Mouse (Mus musculus): ENCODE measurements around the gene Gabpb2. TPM values are rescaled to one million over a fixed set of nuclear protein-coding genes. Genes with fewer than 3 reads are reported as not detected.
A peak's percentile ranks its signal among the peaks of the same experiment; 100 is the strongest.

The Gabpb2 gene
- polyA plus RNA-seq, 1 experiment from 2014 or later: 4.3 TPM

- Histone ChIP-seq H3K4me3 (ENCODE audit: low read depth, low read length) (peak overlapping the region; percentile 21), H3K4me1 (ENCODE audit: control insufficient read depth, insufficient read depth, low read length) (peaks cover 7% of the 10 kb centered on the region; the same call in 1 of the 2 replicates), H3K27ac (ENCODE audit: low read depth, low read length) (no peak overlapping the region), H3K9ac (ENCODE audit: low read length) (peak overlapping the region; percentile 29; the same call in 1 of the 2 replicates), H3K9me3 (replicated peaks; ENCODE audit: control insufficient read depth, low read length) (no peaks in the 10 kb centered on the region), H3K36me3 (ENCODE audit: control insufficient read depth, insufficient read depth, low read length) (peaks cover 56% of the 10 kb centered on the region), H3K27me3 (replicated peaks; ENCODE audit: control insufficient read depth, insufficient read depth, low read length) (peaks cover 42% of the 10 kb centered on the region), H3K4me2 (ENCODE audit: low read length) (peak overlapping the region; percentile 42)
- 3% methylated on average over 57 of the region's 58 CpGs for WGBS
- DNase-seq (ENCODE audit: low spot score) (peak; percentile 16), ATAC-seq (peak; percentile 40)
Observed at GRCm38 (mm10) chr3:95173256-95173949, 44.3 kb downstream of the Gabpb2 start.

GRCm38 (mm10) chr3:95172526-95173255, 45.0 kb downstream of the Gabpb2 start:
- Histone ChIP-seq H3K9me3 (replicated peaks; ENCODE audit: control insufficient read depth, low read length) (no peaks in the 10 kb centered on the region), H3K27me3 (replicated peaks; ENCODE audit: control insufficient read depth, insufficient read depth, low read length) (peaks cover 42% of the 10 kb centered on the region), H3K4me1 (ENCODE audit: control insufficient read depth, insufficient read depth, low read length) (peaks cover 7% of the 10 kb centered on the region; the same call in 1 of the 2 replicates), H3K4me3 (ENCODE audit: low read depth, low read length) (no peak overlapping the region), H3K9ac (ENCODE audit: low read length) (no peak overlapping the region; the same call in 1 of the 2 replicates), H3K27ac (ENCODE audit: low read depth, low read length) (no peak overlapping the region), H3K36me3 (ENCODE audit: control insufficient read depth, insufficient read depth, low read length) (peaks cover 63% of the 10 kb centered on the region), H3K4me2 (ENCODE audit: low read length) (no peak overlapping the region)
- WGBS: 15% methylated on average over 83 of the region's 84 CpGs
- ATAC-seq (peak; percentile 16), DNase-seq (ENCODE audit: low spot score) (no peak)

- Histone ChIP-seq H3K27me3 (replicated peaks; ENCODE audit: control insufficient read depth, insufficient read depth, low read length) (peaks cover 42% of the 10 kb centered on the region), H3K4me3 (ENCODE audit: low read depth, low read length) (no peak overlapping the region), H3K9ac (ENCODE audit: low read length) (no peak overlapping the region), H3K4me2 (ENCODE audit: low read length) (no peak overlapping the region), H3K27ac (ENCODE audit: low read depth, low read length) (no peak overlapping the region), H3K9me3 (replicated peaks; ENCODE audit: control insufficient read depth, low read length) (no peaks in the 10 kb centered on the region), H3K36me3 (ENCODE audit: control insufficient read depth, insufficient read depth, low read length) (peaks cover 79% of the 10 kb centered on the region), H3K4me1 (ENCODE audit: control insufficient read depth, insufficient read depth, low read length) (peaks cover 7% of the 10 kb centered on the region; the same call in 1 of the 2 replicates)
- WGBS: 91% methylated on average over 6 of the region's 6 CpGs
- ATAC-seq: no peak
- DNase-seq (ENCODE audit: low spot score): no peak
Observed at GRCm38 (mm10) chr3:95171105-95171504, 46.6 kb downstream of the Gabpb2 start.

- Histone ChIP-seq H3K4me3 (ENCODE audit: low read depth, low read length) (no peak overlapping the region), H3K9ac (ENCODE audit: low read length) (no peak overlapping the region), H3K4me2 (ENCODE audit: low read length) (no peak overlapping the region), H3K9me3 (replicated peaks; ENCODE audit: control insufficient read depth, low read length) (no peaks in the 10 kb centered on the region), H3K27me3 (replicated peaks; ENCODE audit: control insufficient read depth, insufficient read depth, low read length) (peaks cover 42% of the 10 kb centered on the region), H3K4me1 (ENCODE audit: control insufficient read depth, insufficient read depth, low read length) (peaks cover 7% of the 10 kb centered on the region; the same call in 1 of the 2 replicates), H3K27ac (ENCODE audit: low read depth, low read length) (no peak overlapping the region), H3K36me3 (ENCODE audit: control insufficient read depth, insufficient read depth, low read length) (peaks cover 90% of the 10 kb centered on the region)
- DNase-seq (ENCODE audit: low spot score): no peak
- 84% methylated on average over 10 of the region's 10 CpGs for WGBS
- ATAC-seq: no peak
Observed at GRCm38 (mm10) chr3:95169996-95170395, 47.7 kb downstream of the Gabpb2 start.

- WGBS: 83% methylated on average over 5 of the region's 5 CpGs
- peaks cover 56% of the 10 kb centered on the region for H3K36me3 ChIP-seq (ENCODE audit: control insufficient read depth, insufficient read depth, low read length)
Observed at GRCm38 (mm10) chr3:95164840-95165239, 52.9 kb downstream of the Gabpb2 start.

GRCm38 (mm10) chr3:95164256-95164550, 53.5 kb downstream of the Gabpb2 start:
- H3K4me1 ChIP-seq (ENCODE audit: control insufficient read depth, insufficient read depth, low read length): peaks cover 24% of the 10 kb centered on the region
- no peak overlapping the region for H3K27ac ChIP-seq (ENCODE audit: low read depth, low read length)
- no peaks in the 10 kb centered on the region for H3K9me3 ChIP-seq (replicated peaks; ENCODE audit: control insufficient read depth, low read length)
- DNase-seq (ENCODE audit: low spot score) (no peak), ATAC-seq (no peak)
- H3K36me3 ChIP-seq (ENCODE audit: control insufficient read depth, insufficient read depth, low read length): peaks cover 49% of the 10 kb centered on the region
- H3K27me3 ChIP-seq (replicated peaks; ENCODE audit: control insufficient read depth, insufficient read depth, low read length): no peaks in the 10 kb centered on the region
- H3K9ac ChIP-seq (ENCODE audit: low read length): no peak overlapping the region
- WGBS: 93% methylated on average over 5 of the region's 5 CpGs
- no peak overlapping the region for H3K4me3 ChIP-seq (ENCODE audit: low read depth, low read length)
- H3K4me2 ChIP-seq (ENCODE audit: low read length): peak overlapping the region; percentile 77; the same call in 1 of the 2 replicates

More at GRCm38 (mm10) chr3:95164840-95165239, 52.9 kb downstream of the Gabpb2 start:
- no peak overlapping the region for H3K4me2 ChIP-seq (ENCODE audit: low read length)
- no peak overlapping the region for H3K9ac ChIP-seq (ENCODE audit: low read length)
- H3K4me1 ChIP-seq (ENCODE audit: control insufficient read depth, insufficient read depth, low read length): peaks cover 21% of the 10 kb centered on the region
- H3K4me3 ChIP-seq (ENCODE audit: low read depth, low read length): no peak overlapping the region
- no peak for DNase-seq (ENCODE audit: low spot score)
- peaks cover under 1% of the 10 kb centered on the region; the same call in 1 of the 2 replicates for H3K27me3 ChIP-seq (replicated peaks; ENCODE audit: control insufficient read depth, insufficient read depth, low read length)
- no peak for ATAC-seq
- H3K27ac ChIP-seq (ENCODE audit: low read depth, low read length): no peak overlapping the region
- H3K9me3 ChIP-seq (replicated peaks; ENCODE audit: control insufficient read depth, low read length): no peaks in the 10 kb centered on the region

- H3K27ac ChIP-seq (ENCODE audit: low read depth, low read length): no peak overlapping the region
- H3K27me3 ChIP-seq (replicated peaks; ENCODE audit: control insufficient read depth, insufficient read depth, low read length): no peaks in the 10 kb centered on the region
- peaks cover 44% of the 10 kb centered on the region for H3K36me3 ChIP-seq (ENCODE audit: control insufficient read depth, insufficient read depth, low read length)
- WGBS: 64% methylated on average over 11 of the region's 11 CpGs
- H3K4me1 ChIP-seq (ENCODE audit: control insufficient read depth, insufficient read depth, low read length): peaks cover 24% of the 10 kb centered on the region
- H3K4me3 ChIP-seq (ENCODE audit: low read depth, low read length): 0 out of 2 replicates have a peak overlapping the region, but pooled peaks have one; percentile 85
- DNase-seq (ENCODE audit: low spot score) (no peak), ATAC-seq (no peak)
- H3K9me3 ChIP-seq (replicated peaks; ENCODE audit: control insufficient read depth, low read length): no peaks in the 10 kb centered on the region
- no peak overlapping the region for H3K9ac ChIP-seq (ENCODE audit: low read length)
- peak overlapping the region; percentile 77 for H3K4me2 ChIP-seq (ENCODE audit: low read length)
Observed at GRCm38 (mm10) chr3:95163419-95164255, 54.1 kb downstream of the Gabpb2 start.

GRCm38 (mm10) chr3:95162345-95162628, 55.4 kb downstream of the Gabpb2 start:
- Histone ChIP-seq H3K36me3 (ENCODE audit: control insufficient read depth, insufficient read depth, low read length) (peaks cover 30% of the 10 kb centered on the region), H3K4me1 (ENCODE audit: control insufficient read depth, insufficient read depth, low read length) (peaks cover 24% of the 10 kb centered on the region), H3K27ac (ENCODE audit: low read depth, low read length) (peak overlapping the region; percentile 72; the same call in 1 of the 2 replicates), H3K27me3 (replicated peaks; ENCODE audit: control insufficient read depth, insufficient read depth, low read length) (no peaks in the 10 kb centered on the region), H3K9me3 (replicated peaks; ENCODE audit: control insufficient read depth, low read length) (no peaks in the 10 kb centered on the region), H3K9ac (ENCODE audit: low read length) (peak overlapping the region; percentile 90), H3K4me2 (ENCODE audit: low read length) (peak overlapping the region; percentile 77), H3K4me3 (ENCODE audit: low read depth, low read length) (peak overlapping the region; percentile 85)
- WGBS: 13% methylated on average over 2 of the region's 2 CpGs
- ATAC-seq (no peak), DNase-seq (ENCODE audit: low spot score) (no peak)

All from forebrain, embryonic 14.5 days (tissue).